Mouse (Mus musculus): ENCODE results near the gene Sgms1.

Gene Sgms1

DNA sequence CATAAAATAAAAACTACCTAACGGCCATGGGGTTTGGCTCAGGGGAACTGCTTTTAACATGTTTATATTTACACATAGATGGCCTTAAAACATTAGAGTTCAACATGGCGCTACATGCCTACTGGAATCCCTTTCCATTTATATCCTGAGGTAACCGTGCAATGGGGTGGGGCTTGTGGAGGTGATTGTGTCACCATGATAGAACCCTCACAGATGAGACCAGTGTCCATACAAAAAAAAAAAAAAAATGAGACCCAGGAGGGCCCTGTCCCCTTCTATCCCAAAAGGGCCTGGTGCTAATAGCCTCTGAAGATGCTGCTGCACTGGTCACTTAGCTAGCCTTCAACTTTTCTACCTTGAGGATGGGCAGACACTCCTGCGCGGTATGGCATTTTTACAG is 207.0 kb downstream of the Sgms1 start:
- no peak for DNase-seq (ENCODE audit: low read depth, low spot score)

GRCm38 (mm10) chr19:32181721-32182394 is 207.7 kb downstream of the Sgms1 start:
- DNase-seq (ENCODE audit: low read depth, low spot score) = no peak

DNA sequence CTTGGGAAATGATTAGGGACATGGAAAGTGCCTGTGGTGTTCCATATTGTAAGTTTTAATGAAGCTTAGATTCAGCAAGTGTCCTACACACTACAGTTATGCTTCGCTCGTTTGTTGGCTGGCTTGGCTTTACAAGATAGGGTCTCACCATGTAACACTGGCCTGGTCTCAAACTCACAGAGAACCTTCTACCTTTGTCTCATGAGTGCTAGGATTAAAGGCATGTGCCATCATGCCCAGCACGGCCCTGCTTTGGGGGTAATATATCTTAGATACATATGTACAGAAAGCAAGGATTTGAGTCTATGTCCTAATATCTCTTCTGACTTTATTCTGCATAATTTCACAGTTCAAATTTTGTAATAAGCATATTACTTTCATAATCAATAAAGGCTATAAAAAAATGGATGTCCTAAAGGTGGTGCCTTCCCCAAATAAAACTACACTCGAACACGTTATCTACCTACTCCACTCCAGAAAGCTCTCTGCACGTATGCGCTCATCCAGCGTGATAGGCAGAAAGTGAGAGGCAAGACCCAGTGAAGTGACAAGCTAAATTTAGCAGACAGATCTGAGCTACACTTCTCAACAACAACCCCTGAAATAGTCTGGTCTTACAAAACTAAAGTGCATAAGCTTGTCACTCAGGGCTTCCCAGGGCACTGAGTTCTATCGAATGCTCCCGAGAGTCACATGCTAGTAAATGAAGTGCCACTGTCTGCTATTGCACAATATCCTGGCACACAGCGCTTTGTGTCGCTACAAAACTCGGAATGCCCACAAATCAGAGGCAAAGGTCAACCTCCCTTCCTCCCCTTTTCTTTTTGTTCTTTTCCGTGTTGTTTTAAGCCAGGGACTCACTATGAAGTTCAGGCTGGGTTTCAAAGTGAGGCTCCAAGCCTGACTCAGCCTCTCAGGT is 208.5 kb downstream of the Sgms1 start:
- DNase-seq (ENCODE audit: low read depth, low spot score) = no peak

GRCm38 (mm10) chr19:32179978-32180413 is 209.5 kb downstream of the Sgms1 start:
- DNase-seq (ENCODE audit: low read depth, low spot score) = no peak

DNA sequence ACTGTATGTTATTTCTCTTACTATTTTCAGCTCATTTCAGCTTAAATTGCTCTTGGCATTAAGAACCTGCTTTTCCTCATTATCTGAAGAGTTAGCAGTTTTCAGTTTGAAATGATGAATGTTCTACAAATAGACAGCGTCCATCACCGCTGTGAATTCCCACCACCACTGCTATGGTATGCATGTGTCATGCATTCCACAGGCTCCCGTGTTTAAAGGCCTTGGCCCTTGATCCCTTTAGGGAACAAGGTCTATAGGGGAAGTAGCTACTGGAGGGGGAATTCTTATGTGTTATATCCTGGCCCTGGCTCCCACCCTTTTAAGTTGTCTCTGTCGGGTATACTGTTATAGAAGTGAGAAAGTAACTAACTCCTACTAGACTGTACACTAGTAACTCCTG is 210.0 kb downstream of the Sgms1 start:
- no peak for DNase-seq (ENCODE audit: low read depth, low spot score)

- no peak for DNase-seq (ENCODE audit: low read depth, low spot score)
These were observed 211.4 kb downstream of the Sgms1 start for GRCm38 (mm10) chr19:32178161-32178560.

- DNase-seq (ENCODE audit: low read depth, low spot score) = no peak
These were observed 213.1 kb downstream of the Sgms1 start for GRCm38 (mm10) chr19:32176458-32176857.

- no peak for DNase-seq (ENCODE audit: low read depth, low spot score)
These were observed 213.5 kb downstream of the Sgms1 start for GRCm38 (mm10) chr19:32175991-32176390.

DNA sequence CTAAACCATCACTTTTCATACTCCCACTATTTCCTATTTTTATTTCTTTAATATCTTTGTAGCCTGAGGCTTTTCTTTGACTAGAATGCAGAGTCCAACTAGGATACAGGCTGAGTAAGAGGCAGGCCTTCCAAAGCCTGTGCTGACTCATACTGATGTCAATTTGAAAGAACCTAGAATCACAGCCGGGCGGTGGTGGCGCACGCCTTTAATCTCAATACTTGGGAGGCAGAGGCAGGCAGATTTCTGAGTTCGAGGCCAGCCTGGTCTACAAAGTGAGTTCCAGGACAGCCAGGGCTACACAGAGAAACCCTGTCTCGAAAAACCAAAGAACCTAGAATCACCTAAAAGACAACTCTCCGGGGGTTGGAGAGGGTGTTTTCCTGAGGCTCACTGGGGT is 214.5 kb downstream of the Sgms1 start:
- no peak for DNase-seq (ENCODE audit: low read depth, low spot score)

DNA sequence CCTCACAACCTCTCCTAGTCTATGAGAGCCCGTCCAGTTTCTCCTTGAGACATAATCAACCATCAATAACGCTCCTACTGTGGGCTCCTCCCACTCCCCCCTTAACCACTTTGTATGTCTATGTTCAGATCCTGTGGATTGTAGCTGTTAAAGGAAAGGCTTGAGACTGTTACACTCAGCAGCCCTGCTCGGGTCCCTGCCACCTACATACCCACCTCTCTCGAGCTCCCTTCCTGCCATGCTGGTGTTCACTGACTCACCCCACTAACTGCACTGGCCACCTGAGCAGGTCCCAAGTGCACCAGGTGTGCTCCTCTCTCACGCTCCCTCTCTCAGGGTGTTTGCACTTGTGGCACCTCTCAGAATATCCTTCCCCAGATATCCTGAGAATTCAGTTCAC is 215.0 kb downstream of the Sgms1 start:
- no peak for DNase-seq (ENCODE audit: low read depth, low spot score)

DNA sequence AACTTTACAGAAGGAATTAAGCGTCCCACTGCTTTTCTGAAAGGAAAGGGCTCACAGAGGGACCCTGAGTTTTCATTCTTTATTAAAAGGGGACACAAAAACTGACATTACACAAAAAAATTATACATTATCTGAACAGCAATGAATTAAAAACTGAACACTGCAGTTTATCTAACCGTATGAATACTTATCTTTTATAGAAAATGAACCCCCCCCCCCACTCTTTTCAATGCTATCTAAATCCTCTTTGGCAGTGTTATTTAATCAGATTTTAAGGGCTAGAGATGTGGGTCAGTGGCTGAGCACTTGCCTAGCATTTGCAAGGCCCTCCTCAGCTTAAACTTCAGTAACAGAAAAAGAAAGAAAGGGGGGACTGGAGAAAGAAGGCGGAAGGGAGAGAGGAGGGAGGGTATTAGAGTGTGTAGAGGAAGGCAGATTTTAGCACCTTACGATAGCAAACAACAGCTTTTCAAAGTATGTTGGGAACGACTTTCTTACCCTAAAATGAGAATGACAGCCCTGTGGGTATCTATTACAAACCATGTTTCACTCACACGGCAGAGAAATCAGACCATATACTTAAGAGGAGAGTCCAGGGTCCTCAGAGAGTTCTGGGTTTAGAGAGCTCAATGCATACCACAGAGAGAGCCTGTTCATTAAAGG is 215.9 kb downstream of the Sgms1 start:
- DNase-seq (ENCODE audit: low read depth, low spot score) = no peak

DNA sequence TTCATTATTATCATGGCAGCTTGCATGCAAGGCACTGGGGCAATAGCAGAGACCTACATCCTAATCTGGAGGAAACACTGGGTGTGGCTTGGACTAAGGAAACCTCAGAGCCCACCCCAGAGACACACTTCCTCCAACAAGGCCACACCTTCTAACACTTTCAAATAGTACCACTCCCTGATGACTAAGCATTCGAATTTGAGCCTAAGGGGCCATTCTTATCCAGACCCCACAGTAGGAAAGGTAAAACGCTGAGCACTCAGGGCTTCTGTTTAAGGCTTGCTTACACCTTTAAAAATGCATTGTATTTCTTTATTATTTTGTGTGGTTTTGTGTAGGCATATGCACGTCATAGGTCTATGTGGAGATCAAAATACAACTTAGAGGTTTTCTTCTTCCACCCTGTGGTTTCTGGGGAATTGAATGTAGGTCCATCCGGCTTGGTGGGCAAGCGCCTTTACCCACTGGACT is 217.0 kb downstream of the Sgms1 start:
- DNase-seq (ENCODE audit: low read depth, low spot score) = peak; percentile 14

DNA sequence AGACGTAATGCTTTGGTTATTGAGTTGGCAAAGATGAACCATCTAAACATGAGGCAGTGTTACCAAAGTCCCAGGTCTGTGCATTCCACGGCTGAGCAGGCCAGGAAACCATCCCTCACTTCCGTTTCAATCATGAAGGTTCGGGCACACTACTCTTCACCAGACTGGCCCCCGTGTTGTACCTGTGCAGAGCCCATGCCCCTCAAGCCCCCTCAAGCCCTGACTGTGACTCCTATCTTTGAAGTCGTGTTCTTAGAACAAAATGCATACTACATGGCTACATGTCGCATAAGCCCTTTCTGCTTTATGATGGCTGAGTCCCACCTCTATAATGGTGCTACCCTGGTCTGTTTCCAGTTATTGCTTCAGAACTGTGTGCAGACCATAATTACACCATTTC is 217.5 kb downstream of the Sgms1 start:
- DNase-seq (ENCODE audit: low read depth, low spot score) = no peak

GRCm38 (mm10) chr19:32169634-32170540 is 219.6 kb downstream of the Sgms1 start:
- DNase-seq (ENCODE audit: low read depth, low spot score) = peak; percentile 40

GRCm38 (mm10) chr19:32168031-32168430 is 221.5 kb downstream of the Sgms1 start:
- DNase-seq (ENCODE audit: low read depth, low spot score) = no peak

DNA sequence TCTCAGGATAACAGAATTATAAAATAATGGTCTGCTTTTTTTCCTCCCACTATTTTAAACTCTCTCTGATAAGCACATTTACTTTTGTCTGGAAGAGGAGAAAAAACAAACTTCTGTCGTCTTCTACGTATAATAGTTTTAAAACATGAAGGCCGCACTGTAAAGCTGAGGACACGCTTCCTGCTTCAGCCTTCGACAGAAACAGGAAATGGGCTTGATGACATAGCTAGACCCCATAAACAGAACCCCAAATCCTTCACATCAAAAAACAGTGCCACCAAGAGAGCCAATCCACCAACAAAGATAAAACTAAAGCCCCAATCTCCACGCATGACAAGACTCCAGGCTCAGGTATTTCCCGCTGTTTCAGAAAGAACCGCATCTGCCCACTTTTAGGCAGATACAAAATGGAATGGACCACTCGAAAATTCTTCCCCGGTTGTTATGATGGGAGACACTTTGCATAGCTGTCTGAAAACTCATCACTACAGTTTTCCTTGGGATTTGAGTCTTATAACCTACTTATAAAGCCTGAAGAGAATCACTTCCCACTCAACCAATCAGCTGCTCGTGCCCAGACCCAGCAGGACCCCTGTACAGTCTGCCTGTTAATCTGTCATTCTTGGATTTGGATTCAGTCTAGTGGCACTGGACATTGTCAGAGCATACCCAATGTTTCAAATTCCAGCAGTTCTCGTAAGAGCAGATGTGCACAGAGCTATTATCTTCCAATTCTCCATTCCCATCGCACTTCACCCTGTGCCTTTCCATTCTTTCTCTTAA is 222.5 kb downstream of the Sgms1 start:
- no peak for DNase-seq (ENCODE audit: low read depth, low spot score)

- no peak for DNase-seq (ENCODE audit: low read depth, low spot score)
These were observed 223.8 kb downstream of the Sgms1 start for GRCm38 (mm10) chr19:32165711-32166110.

DNA sequence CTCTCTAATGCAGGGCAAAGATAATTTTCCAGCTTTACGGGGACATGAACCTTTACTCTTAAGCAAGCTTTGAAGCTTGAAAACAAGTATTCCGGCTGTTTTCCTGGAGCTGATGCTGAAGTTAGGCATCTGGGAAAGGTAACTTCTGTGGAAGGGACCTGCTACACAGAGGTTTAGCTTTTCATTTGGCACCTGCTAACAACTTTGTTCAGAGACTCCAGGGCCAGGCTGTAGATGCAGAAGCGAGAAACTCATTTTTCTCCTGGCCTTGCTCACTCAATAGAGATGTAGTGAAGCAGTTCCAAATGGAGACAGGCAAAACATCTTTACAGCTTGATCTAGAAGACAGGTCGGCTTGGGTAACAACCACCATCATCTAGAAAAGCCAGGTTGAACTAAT is 225.4 kb downstream of the Sgms1 start:
- DNase-seq (ENCODE audit: low read depth, low spot score) = no peak

DNA sequence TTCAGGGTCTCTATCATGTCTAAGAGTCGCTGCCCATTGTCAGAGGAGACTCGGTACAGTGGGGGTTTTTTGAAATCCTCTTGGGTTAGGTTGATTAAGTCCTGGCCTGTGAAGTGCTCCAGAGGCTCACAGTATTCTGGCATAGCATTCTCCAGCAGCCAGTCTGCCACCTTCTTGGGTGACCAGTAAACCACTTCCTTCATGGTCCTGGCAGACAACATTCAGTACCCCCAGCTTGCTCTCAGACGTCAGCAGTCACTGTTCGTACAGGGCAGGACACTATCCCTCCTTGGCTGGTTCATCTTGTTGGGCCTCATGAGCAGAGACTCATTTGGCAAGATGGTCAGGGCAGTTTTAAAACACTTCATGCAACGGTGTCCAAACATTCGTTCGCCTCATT is 229.6 kb downstream of the Sgms1 start:
- DNase-seq (ENCODE audit: low read depth, low spot score) = no peak

GRCm38 (mm10) chr19:32159168-32159567 is 230.3 kb downstream of the Sgms1 start:
- DNase-seq (ENCODE audit: low read depth, low spot score) = no peak

Data from WW6 (cell line).